Mouse (Mus musculus): ENCODE measurements at regions not wholly inside any gene's neighbourhood (a gene's known extent, or its start where the extent isn't known, plus 50 kb on each side); places are given as distances from the start of the nearest gene placed in this dataset.
A peak's percentile ranks its signal among the peaks of the same experiment; 100 is the strongest.

- no peak overlapping the region for H3K4me3 ChIP-seq
- no peaks in the 10 kb centered on the region for H3K79me2 ChIP-seq (ENCODE audit: control insufficient read depth, insufficient read depth)
- H3ac ChIP-seq (ENCODE audit: control insufficient read depth, insufficient read length) = no peak overlapping the region
- TF ChIP-seq REST (IDR thresholded peaks at IDR 0.05; ENCODE audit: insufficient read depth, insufficient read length) = no peak
- no peak for TF ChIP-seq TCF3 (IDR thresholded peaks at IDR 0.05; ENCODE audit: insufficient read length, low read depth)
- TF ChIP-seq MAX (IDR thresholded peaks at IDR 0.05; ENCODE audit: low read depth) = no peak
- TF ChIP-seq E2F4 (IDR thresholded peaks at IDR 0.05; ENCODE audit: insufficient read depth) = no peak
- no peaks in the 10 kb centered on the region for H3K27me3 ChIP-seq (ENCODE audit: control insufficient read depth, insufficient read depth, insufficient read length)
- H3K36me3 ChIP-seq (ENCODE audit: control insufficient read depth, insufficient read depth) = no peaks in the 10 kb centered on the region
- peak overlapping the region; percentile 14 for H3K4me2 ChIP-seq (ENCODE audit: low read depth)
Measured at GRCm38 (mm10) chr6:51710926-51711615, 187.4 kb downstream of the Snx10 start.

- TF ChIP-seq CEBPB (IDR thresholded peaks at IDR 0.05; ENCODE audit: insufficient read depth, poor library complexity, severe bottlenecking) (no peak), USF1 (IDR thresholded peaks at IDR 0.05; ENCODE audit: low read depth) (no peak), MYOD1 (IDR thresholded peaks at IDR 0.05; ENCODE audit: control insufficient read depth in 1 of 3, insufficient read length in 2 of 3, low read depth in 2 of 3) (no peak), E2F4 (IDR thresholded peaks at IDR 0.05; ENCODE audit: insufficient read depth) (no peak), TCF3 (IDR thresholded peaks at IDR 0.05; ENCODE audit: insufficient read length, low read depth) (no peak), REST (IDR thresholded peaks at IDR 0.05; ENCODE audit: insufficient read depth, insufficient read length) (no peak)
- no peak overlapping the region for H3K4me3 ChIP-seq
- H3ac ChIP-seq (ENCODE audit: control insufficient read depth, insufficient read length) = no peak overlapping the region
- no peaks in the 10 kb centered on the region for H3K36me3 ChIP-seq (ENCODE audit: control insufficient read depth, insufficient read depth)
- H3K79me2 ChIP-seq (ENCODE audit: control insufficient read depth, insufficient read depth) = no peaks in the 10 kb centered on the region
- H3K27me3 ChIP-seq (ENCODE audit: control insufficient read depth, insufficient read depth, insufficient read length) = no peaks in the 10 kb centered on the region
- H3K4me2 ChIP-seq (ENCODE audit: low read depth) = no peak overlapping the region
Measured at GRCm38 (mm10) chr6:51711616-51711970, 187.9 kb downstream of the Snx10 start.

- Histone ChIP-seq H3K27me3 (ENCODE audit: control insufficient read depth, insufficient read depth, insufficient read length) (no peaks in the 10 kb centered on the region), H3ac (ENCODE audit: control insufficient read depth, insufficient read length) (no peak overlapping the region)
Measured at GRCm38 (mm10) chr6:51715158-51715840, 191.6 kb downstream of the Snx10 start.

GRCm38 (mm10) chr6:51717386-51717785 is 193.7 kb downstream of the Snx10 start:
- no peak overlapping the region for H3K4me2 ChIP-seq (ENCODE audit: low read depth)
- H3K27me3 ChIP-seq (ENCODE audit: control insufficient read depth, insufficient read depth, insufficient read length) = no peaks in the 10 kb centered on the region
- TF ChIP-seq POLR2AphosphoS2 (IDR thresholded peaks at IDR 0.05; ENCODE audit: insufficient read length, low read depth) (no peak), MAX (IDR thresholded peaks at IDR 0.05; ENCODE audit: low read depth) (no peak), USF1 (IDR thresholded peaks at IDR 0.05; ENCODE audit: low read depth) (no peak), E2F4 (IDR thresholded peaks at IDR 0.05; ENCODE audit: insufficient read depth) (no peak), MYOG (IDR thresholded peaks at IDR 0.05; ENCODE audit: control insufficient read depth in 1 of 3, insufficient read depth in 1 of 3, insufficient read length in 2 of 3, low read depth in 2 of 3) (no peak), CEBPB (IDR thresholded peaks at IDR 0.05; ENCODE audit: insufficient read depth, poor library complexity, severe bottlenecking) (no peak)
- no peak overlapping the region for H3ac ChIP-seq (ENCODE audit: control insufficient read depth, insufficient read length)
- no peak overlapping the region for H3K4me3 ChIP-seq
- H3K36me3 ChIP-seq (ENCODE audit: control insufficient read depth, insufficient read depth) = no peaks in the 10 kb centered on the region
- H3K79me2 ChIP-seq (ENCODE audit: control insufficient read depth, insufficient read depth) = no peaks in the 10 kb centered on the region

More at GRCm38 (mm10) chr6:51715158-51715840, 191.6 kb downstream of the Snx10 start:
- no peak overlapping the region for H3K4me3 ChIP-seq
- no peaks in the 10 kb centered on the region for H3K79me2 ChIP-seq (ENCODE audit: control insufficient read depth, insufficient read depth)
- no peaks in the 10 kb centered on the region for H3K36me3 ChIP-seq (ENCODE audit: control insufficient read depth, insufficient read depth)
- H3K4me2 ChIP-seq (ENCODE audit: low read depth) = peak overlapping the region; percentile 65
- TF ChIP-seq CEBPB (IDR thresholded peaks at IDR 0.05; ENCODE audit: insufficient read depth, poor library complexity, severe bottlenecking) = no peak
- TF ChIP-seq POLR2AphosphoS2 (IDR thresholded peaks at IDR 0.05; ENCODE audit: insufficient read length, low read depth) = no peak
- peak; percentile 7 for TF ChIP-seq TCF12 (IDR thresholded peaks at IDR 0.05; ENCODE audit: insufficient read depth, poor library complexity, severe bottlenecking)
- TF ChIP-seq E2F4 (IDR thresholded peaks at IDR 0.05; ENCODE audit: insufficient read depth) = no peak
- TF ChIP-seq REST (IDR thresholded peaks at IDR 0.05; ENCODE audit: insufficient read depth, insufficient read length) = no peak
- no peak for TF ChIP-seq SRF (IDR thresholded peaks at IDR 0.05; ENCODE audit: control insufficient read depth, insufficient read length, low read depth)
- no peak for TF ChIP-seq POLR2A (IDR thresholded peaks at IDR 0.05; ENCODE audit: insufficient read length, low read depth)
- no peak for TF ChIP-seq TCF3 (IDR thresholded peaks at IDR 0.05; ENCODE audit: insufficient read length, low read depth)
- TF ChIP-seq MAX (IDR thresholded peaks at IDR 0.05; ENCODE audit: low read depth) = no peak
- peak in 2 of 3 experiments; percentile 53 to 77 for TF ChIP-seq MYOG (IDR thresholded peaks at IDR 0.05; ENCODE audit: control insufficient read depth in 1 of 3, insufficient read depth in 1 of 3, insufficient read length in 2 of 3, low read depth in 2 of 3)
- peak; percentile 27 to 59 (median 54) for TF ChIP-seq MYOD1 (IDR thresholded peaks at IDR 0.05; ENCODE audit: control insufficient read depth in 1 of 3, insufficient read length in 2 of 3, low read depth in 2 of 3)
- TF ChIP-seq USF1 (IDR thresholded peaks at IDR 0.05; ENCODE audit: low read depth) = no peak

- H3K4me3 ChIP-seq = no peak overlapping the region
- H3K79me2 ChIP-seq (ENCODE audit: control insufficient read depth, insufficient read depth) = no peaks in the 10 kb centered on the region
- no peaks in the 10 kb centered on the region for H3K27me3 ChIP-seq (ENCODE audit: control insufficient read depth, insufficient read depth, insufficient read length)
- TF ChIP-seq TCF3 (IDR thresholded peaks at IDR 0.05; ENCODE audit: insufficient read length, low read depth) (no peak), USF1 (IDR thresholded peaks at IDR 0.05; ENCODE audit: low read depth) (peak; percentile 16), MYOD1 (IDR thresholded peaks at IDR 0.05; ENCODE audit: control insufficient read depth in 1 of 3, insufficient read length in 2 of 3, low read depth in 2 of 3) (peak in 1 of 3 experiments; percentile 36)
- H3ac ChIP-seq (ENCODE audit: control insufficient read depth, insufficient read length) = no peak overlapping the region
- H3K36me3 ChIP-seq (ENCODE audit: control insufficient read depth, insufficient read depth) = no peaks in the 10 kb centered on the region
- no peak overlapping the region for H3K4me2 ChIP-seq (ENCODE audit: low read depth)
Measured at GRCm38 (mm10) chr6:51720705-51721104, 197.0 kb downstream of the Snx10 start.

Measured in myocyte (in vitro differentiated cells).